Mouse (Mus musculus): ENCODE measurements at regions not wholly inside any gene's neighbourhood (a gene's known extent, or its start where the extent isn't known, plus 50 kb on each side); places are given as distances from the start of the nearest gene placed in this dataset.

DNA sequence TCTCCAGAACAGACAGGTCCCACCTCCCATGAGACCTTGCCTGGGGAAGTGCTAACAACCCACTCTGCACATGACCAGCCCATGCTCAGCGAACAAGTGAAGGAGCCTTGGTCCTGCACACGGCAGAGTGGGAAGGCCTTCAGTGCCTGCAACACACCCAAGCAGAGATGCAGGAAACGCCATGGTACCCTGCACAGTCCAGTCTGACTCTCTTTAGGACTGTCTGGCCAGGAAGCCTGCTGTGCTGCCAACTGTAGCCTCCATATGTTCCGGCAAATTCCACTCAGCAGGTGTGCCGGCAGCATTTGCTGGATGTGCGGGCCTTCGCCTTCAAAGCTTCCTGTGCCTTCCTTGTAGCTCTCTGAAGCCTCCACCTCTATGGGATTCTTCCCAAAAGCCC is 126.5 kb downstream of the Rpl14 start:
- no peak for DNase-seq (ENCODE audit: low spot score)
- Histone ChIP-seq H3K4me3 (ENCODE audit: low read depth, low read length) (no peak overlapping the region), H3K4me1 (replicated peaks; ENCODE audit: control insufficient read depth, insufficient read depth, low read length) (0 out of 2 replicates have a peak, but pooled peaks cover 3% of the 10 kb centered on the region), H3K27ac (ENCODE audit: low read depth, low read length) (no peak overlapping the region), H3K4me2 (ENCODE audit: low read depth, low read length, severe bottlenecking) (no peak overlapping the region), H3K27me3 (ENCODE audit: control insufficient read depth, insufficient read depth, low read length) (no peaks in the 10 kb centered on the region), H3K9me3 (ENCODE audit: control insufficient read depth, low read length) (no peaks in the 10 kb centered on the region), H3K9ac (ENCODE audit: low read length) (no peak overlapping the region), H3K36me3 (ENCODE audit: control insufficient read depth, insufficient read depth, low read length) (no peaks in the 10 kb centered on the region)
- WGBS, result 82% methylated on average over 7 of the region's 7 CpGs
- no peak for ATAC-seq (replicated peaks; ENCODE audit: low FRiP score)

DNA sequence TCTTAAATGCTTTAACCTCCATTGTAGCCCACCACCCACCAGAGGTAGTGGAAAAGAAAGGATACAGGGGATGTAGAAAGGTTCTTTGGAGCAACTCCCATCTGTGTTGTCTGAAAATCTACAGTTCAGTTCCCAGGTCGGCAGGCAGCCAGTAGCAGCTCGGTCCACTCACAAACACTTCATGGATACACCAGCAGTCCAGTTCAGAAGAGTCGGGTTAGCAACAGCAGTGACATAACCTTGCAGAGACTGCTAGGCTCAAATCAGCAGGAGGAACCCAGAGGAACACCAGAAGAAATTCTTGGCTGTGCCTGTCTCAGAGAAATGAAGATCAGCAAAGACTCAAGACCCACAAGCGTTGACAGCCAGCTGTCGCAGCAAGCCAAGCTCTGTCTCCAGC is 128.5 kb downstream of the Rpl14 start:
- H3K4me2 ChIP-seq (ENCODE audit: low read depth, low read length, severe bottlenecking), result no peak overlapping the region
- H3K9me3 ChIP-seq (ENCODE audit: control insufficient read depth, low read length), result no peaks in the 10 kb centered on the region
- no peak overlapping the region for H3K27ac ChIP-seq (ENCODE audit: low read depth, low read length)
- H3K27me3 ChIP-seq (ENCODE audit: control insufficient read depth, insufficient read depth, low read length), result no peaks in the 10 kb centered on the region
- no peak overlapping the region for H3K4me3 ChIP-seq (ENCODE audit: low read depth, low read length)
- 92% methylated on average over 5 of the region's 5 CpGs for WGBS
- ATAC-seq (replicated peaks; ENCODE audit: low FRiP score) (no peak), DNase-seq (ENCODE audit: low spot score) (peak; percentile 27)
- no peaks in the 10 kb centered on the region for H3K36me3 ChIP-seq (ENCODE audit: control insufficient read depth, insufficient read depth, low read length)
- 0 out of 2 replicates have a peak, but pooled peaks cover 4% of the 10 kb centered on the region for H3K4me1 ChIP-seq (replicated peaks; ENCODE audit: control insufficient read depth, insufficient read depth, low read length)
- H3K9ac ChIP-seq (ENCODE audit: low read length), result no peak overlapping the region

DNA sequence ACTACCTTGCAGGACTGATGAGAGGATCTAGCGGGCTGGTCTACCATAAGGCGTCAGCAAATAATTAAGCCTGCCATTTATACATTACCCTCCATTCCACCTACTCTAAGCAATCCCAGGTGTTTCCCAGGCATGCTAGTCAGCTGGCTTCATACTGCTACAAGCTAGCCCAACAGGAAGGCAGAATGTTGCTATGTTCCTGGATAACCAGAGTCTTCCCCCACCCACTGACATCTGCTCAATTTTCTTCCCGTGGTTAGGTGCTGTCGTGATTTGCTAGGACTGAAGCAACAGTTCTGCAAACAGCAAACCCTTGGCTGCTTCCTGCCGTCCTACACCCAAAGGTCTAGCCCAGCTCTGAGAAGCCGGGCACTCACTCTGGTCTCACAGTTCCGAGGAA is 131.6 kb downstream of the Rpl14 start:
- H3K4me2 ChIP-seq (ENCODE audit: low read depth, low read length, severe bottlenecking), result no peak overlapping the region
- peak overlapping the region; percentile 21; the same call in 1 of the 2 replicates for H3K27ac ChIP-seq (ENCODE audit: low read depth, low read length)
- H3K4me3 ChIP-seq (ENCODE audit: low read depth, low read length), result no peak overlapping the region
- H3K9ac ChIP-seq (ENCODE audit: low read length), result no peak overlapping the region
- H3K27me3 ChIP-seq (ENCODE audit: control insufficient read depth, insufficient read depth, low read length), result no peaks in the 10 kb centered on the region
- DNase-seq (ENCODE audit: low spot score) (no peak), ATAC-seq (replicated peaks; ENCODE audit: low FRiP score) (no peak)
- WGBS, result 80% methylated on average over 7 of the region's 7 CpGs
- H3K9me3 ChIP-seq (ENCODE audit: control insufficient read depth, low read length), result no peaks in the 10 kb centered on the region
- 0 out of 2 replicates have a peak, but pooled peaks cover 4% of the 10 kb centered on the region for H3K4me1 ChIP-seq (replicated peaks; ENCODE audit: control insufficient read depth, insufficient read depth, low read length)
- H3K36me3 ChIP-seq (ENCODE audit: control insufficient read depth, insufficient read depth, low read length), result no peaks in the 10 kb centered on the region

DNA sequence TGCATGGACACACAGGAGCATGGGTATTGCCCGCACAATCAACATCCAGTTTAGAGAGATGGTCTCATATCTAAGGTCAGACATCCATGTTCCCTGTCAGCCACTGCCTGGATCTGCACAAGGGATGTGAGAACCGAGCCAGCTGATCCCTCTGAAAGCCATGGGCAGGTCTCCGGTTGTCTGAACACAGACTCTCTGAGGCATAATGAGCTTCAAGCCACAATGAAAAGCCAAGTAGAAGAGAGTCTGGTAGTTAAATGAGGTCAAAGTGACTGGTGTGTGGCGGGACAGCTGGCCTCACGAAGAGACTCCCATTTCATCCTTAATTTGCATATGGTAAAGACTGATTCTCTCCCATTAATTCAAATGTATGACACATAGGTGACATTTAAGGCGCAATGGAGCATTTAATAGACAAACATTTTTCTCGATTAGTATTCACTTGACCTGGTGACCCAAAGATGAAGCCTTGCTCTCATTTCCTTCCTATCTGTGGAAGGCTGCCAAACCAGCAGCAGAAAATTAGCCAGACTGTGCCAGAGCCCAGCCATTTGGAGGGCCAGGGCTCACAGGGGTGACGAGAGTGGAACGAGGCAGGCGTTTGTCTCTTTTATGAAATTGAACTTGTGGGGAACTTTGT is 132.2 kb downstream of the Rpl14 start:
- Histone ChIP-seq H3K9ac (ENCODE audit: low read length) (no peak overlapping the region), H3K4me2 (ENCODE audit: low read depth, low read length, severe bottlenecking) (no peak overlapping the region), H3K4me3 (ENCODE audit: low read depth, low read length) (no peak overlapping the region), H3K27ac (ENCODE audit: low read depth, low read length) (peak overlapping the region; percentile 21; the same call in 1 of the 2 replicates), H3K27me3 (ENCODE audit: control insufficient read depth, insufficient read depth, low read length) (no peaks in the 10 kb centered on the region), H3K36me3 (ENCODE audit: control insufficient read depth, insufficient read depth, low read length) (no peaks in the 10 kb centered on the region), H3K9me3 (ENCODE audit: control insufficient read depth, low read length) (no peaks in the 10 kb centered on the region), H3K4me1 (replicated peaks; ENCODE audit: control insufficient read depth, insufficient read depth, low read length) (peaks cover 4% of the 10 kb centered on the region; the same call in 1 of the 2 replicates)
- ATAC-seq (replicated peaks; ENCODE audit: low FRiP score) (peak; percentile 44; the same call in 1 of the 2 replicates), DNase-seq (ENCODE audit: low spot score) (peak; percentile 43)
- 64% methylated on average over 10 of the region's 10 CpGs for WGBS

DNA sequence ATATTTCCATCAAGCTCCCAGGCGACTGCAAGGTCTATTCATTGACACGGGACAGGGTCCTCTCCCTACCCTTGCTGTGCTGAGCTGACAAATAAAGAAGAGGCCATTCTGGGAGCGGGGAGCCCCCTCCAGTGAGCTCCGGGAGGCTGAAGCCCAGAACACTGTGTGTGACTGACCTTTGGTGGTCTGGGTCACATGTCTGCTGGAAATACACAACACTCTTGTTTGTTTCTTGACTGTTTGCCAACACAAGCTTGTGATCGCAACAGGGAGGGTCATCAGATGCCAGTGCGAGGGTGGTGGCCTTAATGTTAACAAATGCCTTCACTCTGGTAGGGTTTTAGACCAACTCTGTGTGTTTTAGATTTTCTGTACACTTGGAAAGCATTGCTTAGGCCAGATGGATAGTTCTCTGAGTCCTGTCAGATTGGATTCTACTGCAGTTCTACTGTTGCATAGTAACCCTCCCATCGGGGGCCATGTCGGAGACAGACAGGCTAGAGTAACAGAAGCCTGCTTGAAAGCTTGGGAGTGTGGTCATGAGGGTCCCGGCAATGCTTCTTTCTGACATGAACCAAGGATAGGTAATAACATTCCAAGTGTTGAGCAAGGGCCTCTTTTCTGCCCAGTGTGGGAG is 135.4 kb downstream of the Rpl14 start:
- Histone ChIP-seq H3K9me3 (ENCODE audit: control insufficient read depth, low read length) (no peaks in the 10 kb centered on the region), H3K36me3 (ENCODE audit: control insufficient read depth, insufficient read depth, low read length) (no peaks in the 10 kb centered on the region), H3K9ac (ENCODE audit: low read length) (no peak overlapping the region), H3K27ac (ENCODE audit: low read depth, low read length) (no peak overlapping the region), H3K4me2 (ENCODE audit: low read depth, low read length, severe bottlenecking) (no peak overlapping the region), H3K27me3 (ENCODE audit: control insufficient read depth, insufficient read depth, low read length) (no peaks in the 10 kb centered on the region), H3K4me3 (ENCODE audit: low read depth, low read length) (no peak overlapping the region), H3K4me1 (replicated peaks; ENCODE audit: control insufficient read depth, insufficient read depth, low read length) (peaks cover 4% of the 10 kb centered on the region; the same call in 1 of the 2 replicates)
- WGBS, result 72% methylated on average over 9 of the region's 9 CpGs
- DNase-seq (ENCODE audit: low spot score) (no peak), ATAC-seq (replicated peaks; ENCODE audit: low FRiP score) (no peak)

DNA sequence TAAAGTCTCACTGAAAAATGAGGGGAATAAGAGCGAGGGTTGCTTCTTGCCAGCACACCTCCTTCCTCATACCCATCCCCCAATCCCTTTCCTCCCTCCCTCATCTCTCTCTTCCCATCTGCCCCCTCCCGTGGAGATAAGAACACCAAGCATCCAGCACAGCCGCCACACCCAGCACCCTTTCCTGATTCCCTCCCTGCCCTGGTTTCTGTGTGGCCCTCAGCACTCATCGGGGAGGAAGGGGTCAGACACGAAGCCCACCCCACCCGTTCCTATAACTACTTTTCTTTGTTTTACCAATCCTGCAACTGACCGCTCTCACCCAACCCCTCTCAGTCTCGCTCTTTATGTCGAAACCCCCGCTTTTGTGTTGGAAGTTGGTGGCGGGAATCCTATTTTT is 137.3 kb downstream of the Rpl14 start:
- peaks cover under 1% of the 10 kb centered on the region; the same call in 1 of the 2 replicates for H3K4me1 ChIP-seq (replicated peaks; ENCODE audit: control insufficient read depth, insufficient read depth, low read length)

DNA sequence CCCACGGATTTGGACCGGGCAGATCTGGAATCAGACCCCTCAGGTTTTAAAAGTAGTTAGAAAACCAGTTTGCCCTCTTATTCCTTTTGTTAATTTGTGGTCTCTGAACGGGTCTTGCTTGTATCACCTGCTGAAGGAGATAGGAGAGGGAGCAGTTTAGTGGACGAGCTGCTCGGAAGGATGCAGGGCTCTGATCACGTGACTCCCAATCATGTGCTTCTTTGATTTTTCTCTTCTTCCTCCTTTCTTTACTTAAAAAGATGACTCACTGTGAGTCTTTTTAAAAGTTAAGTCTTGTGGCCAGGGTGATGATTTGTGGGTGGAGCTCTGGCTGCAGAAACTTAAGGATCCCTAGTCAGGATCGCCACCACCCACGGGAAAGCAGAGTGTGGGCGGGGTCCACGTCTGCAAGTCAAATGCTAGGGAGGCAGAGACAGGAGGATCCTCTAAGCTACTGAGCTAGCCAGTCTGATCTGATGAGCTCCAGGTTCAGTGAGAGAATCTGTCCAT is 138.0 kb downstream of the Rpl14 start:
- no peak overlapping the region; the same call in 1 of the 2 replicates for H3K4me2 ChIP-seq (ENCODE audit: low read depth, low read length, severe bottlenecking)
- H3K4me1 ChIP-seq (replicated peaks; ENCODE audit: control insufficient read depth, insufficient read depth, low read length), result no peaks in the 10 kb centered on the region; the same call in 1 of the 2 replicates
- DNase-seq (ENCODE audit: low spot score), result no peak
- ATAC-seq (replicated peaks; ENCODE audit: low FRiP score), result no peak
- no peaks in the 10 kb centered on the region for H3K36me3 ChIP-seq (ENCODE audit: control insufficient read depth, insufficient read depth, low read length)
- peak overlapping the region; percentile 51 for H3K9ac ChIP-seq (ENCODE audit: low read length)
- H3K9me3 ChIP-seq (ENCODE audit: control insufficient read depth, low read length), result no peaks in the 10 kb centered on the region
- no peaks in the 10 kb centered on the region for H3K27me3 ChIP-seq (ENCODE audit: control insufficient read depth, insufficient read depth, low read length)
- H3K4me3 ChIP-seq (ENCODE audit: low read depth, low read length), result no peak overlapping the region
- no peak overlapping the region for H3K27ac ChIP-seq (ENCODE audit: low read depth, low read length)
- 63% methylated on average over 10 of the region's 10 CpGs for WGBS

More for the DNA sequence above, 137.3 kb downstream of the Rpl14 start:
- WGBS, result 4% methylated on average over 11 of the region's 11 CpGs
- ATAC-seq (replicated peaks; ENCODE audit: low FRiP score) (peak; percentile 42; the same call in 1 of the 2 replicates), DNase-seq (ENCODE audit: low spot score) (no peak)
- Histone ChIP-seq H3K9me3 (ENCODE audit: control insufficient read depth, low read length) (no peaks in the 10 kb centered on the region), H3K27me3 (ENCODE audit: control insufficient read depth, insufficient read depth, low read length) (no peaks in the 10 kb centered on the region), H3K4me2 (ENCODE audit: low read depth, low read length, severe bottlenecking) (peak overlapping the region; percentile 26; the same call in 1 of the 2 replicates), H3K27ac (ENCODE audit: low read depth, low read length) (no peak overlapping the region), H3K36me3 (ENCODE audit: control insufficient read depth, insufficient read depth, low read length) (no peaks in the 10 kb centered on the region), H3K4me3 (ENCODE audit: low read depth, low read length) (no peak overlapping the region; the same call in 1 of the 2 replicates), H3K9ac (ENCODE audit: low read length) (peak overlapping the region; percentile 51)

DNA sequence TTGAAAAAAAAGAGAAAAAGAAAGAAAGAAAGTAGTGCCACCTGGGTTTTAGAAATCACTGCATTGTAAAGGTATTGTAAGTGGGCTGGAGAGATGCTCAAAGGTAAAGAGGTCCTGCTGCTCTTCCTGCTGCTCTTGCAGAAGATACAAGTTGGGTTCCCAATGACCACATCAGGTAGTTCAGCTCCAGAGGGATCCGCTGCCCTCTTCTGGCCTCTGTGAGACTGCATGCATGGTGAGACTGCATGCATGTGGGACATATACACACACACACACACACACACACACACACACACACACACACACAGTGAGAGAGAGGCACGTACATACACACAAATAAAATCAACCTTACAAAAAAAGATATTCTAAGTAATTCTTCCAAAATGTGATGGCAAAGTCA is 141.7 kb downstream of the Rpl14 start:
- Histone ChIP-seq H3K9me3 (ENCODE audit: control insufficient read depth, low read length) (no peaks in the 10 kb centered on the region), H3K27ac (ENCODE audit: low read depth, low read length) (no peak overlapping the region), H3K27me3 (ENCODE audit: control insufficient read depth, insufficient read depth, low read length) (no peaks in the 10 kb centered on the region), H3K4me2 (ENCODE audit: low read depth, low read length, severe bottlenecking) (no peak overlapping the region), H3K4me1 (replicated peaks; ENCODE audit: control insufficient read depth, insufficient read depth, low read length) (no peaks in the 10 kb centered on the region; the same call in 1 of the 2 replicates), H3K36me3 (ENCODE audit: control insufficient read depth, insufficient read depth, low read length) (no peaks in the 10 kb centered on the region), H3K9ac (ENCODE audit: low read length) (no peak overlapping the region), H3K4me3 (ENCODE audit: low read depth, low read length) (no peak overlapping the region)
- 93% methylated on average over 2 of the region's 2 CpGs for WGBS
- DNase-seq (ENCODE audit: low spot score) (no peak), ATAC-seq (replicated peaks; ENCODE audit: low FRiP score) (no peak)
